Mouse (Mus musculus): Measurements from ENCODE around the gene Sept9. TPM values are rescaled to one million over a fixed set of nuclear protein-coding genes. Genes with fewer than 3 reads are reported as not detected.

Gene Sept9
- total RNA-seq, 2 experiments from 2014 or later, result 75.1 to 78.9 TPM

GRCm38 (mm10) chr11:117263096-117263808 lies 63.8 kb downstream of the Sept9 start:
- DNase-seq (ENCODE audit: low spot score in 2 of 2), result no peak

DNA sequence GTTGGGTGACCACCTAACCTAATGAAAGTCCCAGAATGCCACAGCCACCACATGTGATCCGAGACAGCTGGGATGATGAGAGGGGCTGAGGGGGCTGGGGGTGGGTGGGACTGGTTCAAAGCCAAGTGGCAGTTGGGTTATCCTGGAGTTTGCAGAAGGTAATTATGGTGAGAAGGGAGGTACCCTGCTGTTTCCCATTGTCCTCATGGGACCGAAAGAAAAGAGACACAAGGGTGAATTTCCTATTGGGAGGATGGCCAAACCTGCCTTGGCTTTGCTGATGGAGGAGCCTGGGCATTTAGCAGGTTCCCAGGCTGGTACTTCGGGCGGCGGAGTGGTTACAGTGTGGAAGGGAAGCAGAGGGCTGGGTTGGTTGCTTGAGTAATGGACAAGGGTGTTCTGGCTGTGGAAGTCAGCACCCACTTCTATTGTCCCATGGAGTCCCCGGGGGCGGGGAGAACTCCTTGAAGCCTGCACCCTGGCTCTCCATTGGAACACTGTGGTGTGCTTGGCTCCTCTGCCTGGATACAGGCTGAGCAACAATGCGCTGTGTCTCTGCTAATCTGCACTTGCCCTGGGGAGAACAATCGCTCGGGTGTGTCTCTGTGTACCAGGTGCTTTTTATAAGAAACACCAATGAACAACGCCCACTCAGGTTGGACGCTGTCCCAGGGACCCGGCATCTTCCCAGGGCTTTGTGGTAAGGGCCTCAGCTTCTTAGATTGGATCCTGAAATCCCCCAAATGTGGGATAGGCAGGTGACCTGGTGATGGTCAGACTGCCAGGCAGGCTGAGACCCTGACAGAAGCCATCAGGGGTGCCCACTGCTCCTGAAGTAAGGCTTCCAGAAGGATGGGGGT lies 64.9 kb downstream of the Sept9 start:
- no peak for DNase-seq (ENCODE audit: low spot score in 2 of 2)

DNA sequence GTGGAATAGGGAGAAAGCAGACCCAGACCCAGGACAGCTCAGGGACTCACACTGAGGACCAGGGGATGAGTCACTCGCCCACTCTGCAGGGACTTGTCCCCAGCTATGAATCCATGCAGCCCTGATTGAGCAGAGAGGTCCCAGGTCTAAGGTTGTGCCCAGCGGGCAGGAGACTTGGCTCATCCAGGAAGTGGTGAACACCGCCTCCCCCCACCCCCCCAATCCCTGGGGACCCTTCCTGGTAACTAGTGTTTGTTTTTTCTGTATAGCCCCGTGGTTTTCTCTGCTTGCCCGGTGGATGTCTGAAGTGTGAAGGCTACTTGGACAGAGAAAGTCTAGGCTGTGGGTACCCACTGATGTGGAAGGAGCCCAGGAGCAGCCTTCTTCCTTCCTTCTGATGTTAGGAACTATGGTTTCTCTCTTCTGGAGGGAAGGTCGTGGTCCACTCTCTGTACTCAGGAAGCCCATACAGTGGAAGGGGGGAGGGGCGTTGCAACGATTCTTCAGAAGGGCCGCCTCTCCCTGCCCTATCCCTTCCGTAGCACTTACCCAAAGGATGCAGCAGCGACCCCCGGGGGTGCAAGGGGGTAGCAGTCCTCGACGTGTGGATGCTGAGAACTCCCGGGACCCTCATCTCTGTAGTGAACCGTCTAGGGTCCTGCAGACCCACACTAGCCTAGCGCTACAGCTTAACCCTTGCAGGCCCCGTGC lies 66.0 kb downstream of the Sept9 start:
- DNase-seq (ENCODE audit: low spot score in 2 of 2), result peak in 1 of 2 experiments; percentile 69

DNA sequence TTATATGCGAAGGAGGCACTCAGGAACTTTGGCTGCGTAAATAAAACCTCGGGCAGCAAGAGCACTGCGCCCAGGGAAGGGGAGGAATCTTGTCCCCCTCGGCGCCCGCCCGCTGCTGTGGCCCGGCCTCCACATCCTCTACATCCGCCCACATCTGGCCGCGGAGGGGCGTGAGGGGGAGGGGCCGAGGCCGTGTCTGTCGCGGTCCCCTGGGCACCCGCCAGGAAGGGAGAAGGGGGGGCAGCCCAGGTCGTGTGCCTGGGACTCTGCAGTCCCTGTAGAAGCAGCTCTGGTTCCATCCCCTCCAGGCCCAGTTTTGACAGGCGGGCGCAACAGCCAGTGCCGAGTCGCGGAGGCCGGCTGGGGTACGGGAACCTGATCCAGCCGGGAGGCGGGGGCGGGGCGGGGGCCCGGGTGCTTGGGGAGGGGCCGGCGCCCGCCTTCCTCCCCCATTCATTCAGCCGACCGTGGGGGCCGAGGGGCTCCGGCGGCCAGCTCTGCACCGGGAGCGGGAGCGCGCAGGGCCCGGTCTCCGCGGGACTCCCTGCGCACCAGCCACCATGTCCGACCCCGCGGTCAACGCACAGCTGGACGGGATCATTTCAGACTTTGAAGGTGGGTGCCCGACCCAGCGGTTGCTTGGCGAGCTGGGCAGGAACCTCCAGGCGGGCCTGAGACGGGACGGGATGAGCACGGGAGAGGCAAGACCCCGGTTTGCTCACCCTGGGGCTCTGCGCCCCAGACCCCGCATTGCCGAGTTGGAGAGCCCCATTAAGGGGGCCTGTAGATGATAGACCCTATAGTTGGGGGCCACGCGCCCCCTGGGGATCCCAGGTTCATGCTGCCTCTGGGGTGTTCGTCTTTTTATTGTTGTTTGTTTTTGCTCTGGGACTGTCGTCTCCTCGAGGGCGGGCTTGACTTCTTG lies 66.8 kb downstream of the Sept9 start:
- DNase-seq (ENCODE audit: low spot score in 2 of 2), result peak; percentile 88 to 91

DNA sequence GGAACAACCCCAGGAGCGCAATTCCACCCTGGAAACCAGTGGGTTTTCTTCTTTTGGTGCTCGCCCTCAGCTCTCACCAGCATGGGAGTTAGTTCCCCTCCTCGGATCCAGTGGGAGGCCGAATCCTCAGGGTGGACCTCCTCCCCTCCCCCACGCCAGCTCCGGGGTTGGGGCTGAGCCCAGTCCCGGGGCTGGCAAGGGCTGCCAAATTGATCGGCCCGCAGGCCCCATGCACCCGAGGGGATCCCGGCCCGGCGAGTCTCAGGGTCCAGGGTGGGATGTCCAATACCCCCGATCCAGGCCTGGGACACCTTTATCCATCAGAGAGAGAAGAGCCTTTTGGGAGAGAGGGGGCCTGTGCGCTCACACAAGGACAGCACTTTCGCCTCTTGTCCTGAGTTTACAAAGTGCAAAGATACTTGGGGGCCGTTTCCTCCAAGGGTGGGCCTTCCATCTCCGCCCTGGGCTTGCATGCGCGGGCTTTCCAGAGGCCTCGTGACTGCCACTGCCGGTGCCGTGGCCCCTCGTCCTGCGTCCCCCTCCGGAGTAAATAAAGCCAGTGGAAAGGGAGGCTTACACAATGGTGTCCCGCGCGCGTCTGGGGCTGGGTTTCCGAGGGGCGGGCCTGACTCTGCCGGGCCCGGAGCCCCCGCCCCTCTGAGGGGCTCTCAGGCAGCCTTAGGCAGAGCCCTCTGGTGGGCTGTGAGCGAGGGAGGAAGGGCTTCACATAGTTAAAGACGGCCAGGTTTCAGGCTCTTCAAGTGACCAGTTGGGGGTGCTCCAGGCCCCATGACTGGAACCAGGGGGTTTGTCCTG lies 67.7 kb downstream of the Sept9 start:
- DNase-seq (ENCODE audit: low spot score in 2 of 2), result peak in 1 of 2 experiments; percentile 53

- no peak for DNase-seq (ENCODE audit: low spot score in 2 of 2)
These were observed 68.4 kb downstream of the Sept9 start for GRCm38 (mm10) chr11:117267828-117268227.

GRCm38 (mm10) chr11:117268304-117268956 lies 69.0 kb downstream of the Sept9 start:
- no peak for DNase-seq (ENCODE audit: low spot score in 2 of 2)

- no peak for DNase-seq (ENCODE audit: low spot score in 2 of 2)
These were observed 69.7 kb downstream of the Sept9 start for GRCm38 (mm10) chr11:117269053-117269702.

DNA sequence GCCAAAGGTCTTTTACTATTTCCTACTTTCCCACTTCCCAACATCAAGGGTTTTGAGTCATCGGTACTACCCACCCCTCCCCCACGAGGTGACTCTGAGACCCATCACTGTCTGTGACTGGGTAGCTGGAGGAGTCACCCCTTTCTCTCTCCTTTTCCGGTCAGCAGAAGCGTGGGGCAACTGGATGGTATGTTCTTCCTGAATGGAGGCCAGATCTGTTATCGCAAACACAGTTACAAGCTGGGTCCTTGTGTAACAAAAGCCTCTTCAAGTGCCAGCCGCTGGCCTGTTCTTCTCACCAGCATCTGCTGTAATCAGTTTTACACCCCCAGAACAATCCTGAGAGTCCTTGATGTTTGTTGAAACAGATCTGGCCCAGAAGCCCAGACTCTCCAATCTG lies 70.5 kb downstream of the Sept9 start:
- DNase-seq (ENCODE audit: low spot score in 2 of 2), result no peak

DNA sequence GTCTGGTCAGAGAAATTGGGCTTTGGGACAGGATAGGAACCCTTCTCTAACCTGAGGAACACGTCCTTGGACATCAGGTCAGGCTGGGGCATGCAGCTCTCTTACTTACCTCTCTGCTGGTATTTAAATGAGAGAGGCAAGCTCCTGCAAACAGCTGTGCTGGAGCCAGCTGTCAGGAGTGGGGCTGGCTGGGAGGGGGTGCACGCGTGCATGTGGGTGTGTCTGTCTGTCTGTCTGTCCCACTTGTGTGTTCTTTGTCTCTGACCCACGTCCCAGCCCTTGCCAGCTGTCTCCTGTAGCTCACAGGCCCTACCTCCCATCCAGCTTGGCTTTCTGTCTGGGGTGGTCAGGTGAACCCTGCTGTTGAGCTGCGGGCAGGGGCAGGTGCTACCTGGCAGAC lies 75.5 kb downstream of the Sept9 start:
- no peak for DNase-seq (ENCODE audit: low spot score in 2 of 2)

- no peak for DNase-seq (ENCODE audit: low spot score in 2 of 2)
These were observed 76.5 kb downstream of the Sept9 start for GRCm38 (mm10) chr11:117275999-117276398.

DNA sequence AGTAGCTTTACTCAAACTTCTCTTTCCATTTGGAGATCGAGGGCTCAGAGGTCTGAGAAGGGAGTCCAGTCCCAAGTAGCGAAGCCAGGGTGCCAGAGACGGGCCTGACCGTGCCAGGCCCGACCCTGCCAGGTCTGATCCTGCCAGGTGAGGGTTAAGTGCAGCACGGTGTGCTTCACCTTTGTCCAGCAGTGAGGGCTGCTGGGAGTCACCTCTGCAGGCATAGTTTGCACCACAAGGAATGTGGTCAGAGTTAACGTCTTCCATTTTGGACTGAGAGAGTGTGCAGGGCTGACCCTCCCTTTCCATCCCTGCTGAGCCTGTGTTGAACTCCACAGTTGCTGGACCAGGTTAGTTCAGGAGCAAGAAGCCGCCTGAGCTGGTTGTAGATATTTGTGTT lies 77.5 kb downstream of the Sept9 start:
- DNase-seq (ENCODE audit: low spot score in 2 of 2), result no peak

GRCm38 (mm10) chr11:117278113-117278512 lies 78.7 kb downstream of the Sept9 start:
- no peak for DNase-seq (ENCODE audit: low spot score in 2 of 2)

DNA sequence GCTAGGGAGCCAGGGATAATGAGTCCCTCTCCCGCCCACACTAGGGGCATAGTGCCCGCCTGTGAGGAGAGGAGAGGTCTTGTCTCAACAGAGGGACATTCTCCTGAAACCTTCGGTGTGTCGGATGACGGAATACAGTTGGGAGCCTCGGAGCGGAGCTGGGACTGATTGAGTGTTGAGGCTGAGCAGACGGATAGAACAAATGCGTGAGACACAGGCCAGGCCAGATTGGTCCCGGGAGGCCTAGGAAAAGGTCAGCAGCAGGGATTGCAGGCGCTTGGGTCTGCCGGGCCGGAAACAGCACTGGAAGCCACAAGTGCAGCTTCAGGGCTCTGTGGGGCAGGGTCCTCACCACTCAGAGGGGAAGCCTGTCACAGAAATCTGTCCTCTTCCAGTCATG lies 79.1 kb downstream of the Sept9 start:
- no peak for DNase-seq (ENCODE audit: low spot score in 2 of 2)

DNA sequence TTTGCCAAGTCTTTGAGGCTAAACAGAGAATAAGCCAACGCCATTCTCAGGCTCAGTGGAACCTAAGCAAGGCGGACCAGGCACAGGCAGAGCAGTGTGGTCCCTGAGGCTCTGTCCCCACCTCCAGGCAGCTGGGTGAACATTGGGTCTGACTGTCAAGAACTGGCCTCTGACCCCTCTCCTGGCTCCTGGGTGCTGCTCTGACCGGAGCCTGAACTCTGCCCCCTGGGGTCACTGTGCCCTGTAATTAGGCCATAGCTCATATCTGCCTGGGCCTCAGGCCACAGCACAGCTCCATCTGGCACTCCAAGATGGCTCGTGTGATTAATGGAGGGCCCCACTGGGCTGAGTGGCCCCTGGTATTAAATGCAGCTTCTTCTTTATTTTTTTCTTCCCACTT lies 80.5 kb downstream of the Sept9 start:
- DNase-seq (ENCODE audit: low spot score in 2 of 2), result no peak

GRCm38 (mm10) chr11:117283048-117283888 lies 83.8 kb downstream of the Sept9 start:
- no peak for DNase-seq (ENCODE audit: low spot score in 2 of 2)

DNA sequence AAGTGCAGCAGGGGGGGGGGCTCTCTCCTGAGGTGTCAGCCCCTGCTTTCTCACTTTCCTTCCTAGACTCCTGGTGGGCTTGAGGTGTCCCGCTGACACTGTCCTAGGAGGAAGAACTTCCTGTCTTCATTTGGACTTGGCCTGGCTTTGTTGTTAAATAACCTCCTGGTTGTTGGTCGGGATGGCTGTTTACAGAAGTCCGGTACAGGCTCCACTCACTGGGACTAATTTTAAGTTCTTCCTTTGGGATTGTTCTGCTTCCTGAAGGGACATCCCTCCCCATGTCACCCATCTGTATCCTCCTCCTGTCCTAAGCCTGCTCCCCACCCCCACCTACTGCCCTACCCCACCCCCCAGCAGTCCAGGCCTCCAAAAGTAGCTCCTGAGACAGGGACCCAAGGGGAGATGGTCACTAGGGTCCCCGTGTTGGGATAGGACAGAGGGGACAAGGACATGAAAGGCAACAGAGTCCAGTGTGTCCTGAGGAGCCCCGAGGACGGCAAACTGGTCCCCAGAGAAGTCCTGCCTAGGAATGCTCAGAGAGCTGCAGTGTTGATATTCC lies 84.5 kb downstream of the Sept9 start:
- no peak for DNase-seq (ENCODE audit: low spot score in 2 of 2)

All from gastrocnemius, postnatal 4 days (tissue).